ENCODE assay signal across 8 mouse cellular contexts in genomic region chr11:116226414-116226813, GRCm38 (mm10). TPM values are rescaled to one million over a fixed set of nuclear protein-coding genes. Genes with fewer than 3 reads are reported as not detected.
DNase-seq lines count a peak whose midpoint lies in the region; ATAC-seq and TF ChIP-seq lines count a peak whose summit lies in the region.

No protein-coding gene starts in this region.

- peaks cover 7% of the 10 kb centered on the region for H3K4me1 ChIP-seq in heart, embryonic 12.5 days (replicated peaks)
- no peaks in the 10 kb centered on the region for H3K4me1 ChIP-seq in testis, adult 2 months (ENCODE audit: control insufficient read depth, insufficient read depth, low read length)

- H3K9ac ChIP-seq in heart, embryonic 12.5 days: no peak overlapping the region

- peaks cover 74% of the 10 kb centered on the region for H3K27me3 ChIP-seq in heart, embryonic 12.5 days (replicated peaks)
- H3K27me3 ChIP-seq in testis, adult 2 months (ENCODE audit: control insufficient read depth, insufficient read depth, low read length): no peaks in the 10 kb centered on the region

- intact Hi-C loops in heart, postnatal 25 days (cut with DNase I): loop anchor here (2.0 to 5.0 kb wide), 3 partner anchors 68 to 236 kb away; no protein-coding TSS in a partner anchor
- intact Hi-C loops in left cerebral cortex, postnatal 14 days (cut with DNase I): loop anchor here (1.0 to 10.0 kb wide), 2 partner anchors 68 to 238 kb away; partner anchors contain the start of gene Qrich2

- no peaks in the 10 kb centered on the region for H3K36me3 ChIP-seq in heart, embryonic 12.5 days
- H3K36me3 ChIP-seq in testis, adult 2 months (ENCODE audit: control insufficient read depth, insufficient read depth, low read length): no peaks in the 10 kb centered on the region

- no peak for TF ChIP-seq POLR2A in testis, adult 2 months (IDR thresholded peaks at IDR 0.05; ENCODE audit: control insufficient read depth, low read depth, low read length)

- peak; percentile 64 to 92 for DNase-seq in heart, adult 18-20 months
- peak; percentile 83 for DNase-seq in embryo, embryonic 10 days (ENCODE audit: low spot score)
- peak; percentile 36 for DNase-seq in heart, postnatal 25 days (ENCODE audit: low spot score)
- peak; percentile 64 to 76 for DNase-seq in left cerebral cortex, postnatal 14 days (ENCODE audit: low spot score in 2 of 2)
- DNase-seq in naive thymus-derived CD4-positive, alpha-beta T cell, adult 2 months (ENCODE audit: low read depth): peak; percentile 90

- no peak overlapping the region for H3K27ac ChIP-seq in heart, embryonic 12.5 days (ENCODE audit: poor library complexity, severe bottlenecking)
- no peak overlapping the region for H3K27ac ChIP-seq in testis, adult 2 months (ENCODE audit: control insufficient read depth, insufficient read depth, low read depth, low read length)

- peak; percentile 79 for TF ChIP-seq CTCF in testis, adult 2 months (IDR thresholded peaks at IDR 0.05; ENCODE audit: control insufficient read depth, insufficient read depth, insufficient replicate concordance, low read depth, low read length)

- H3K9me3 ChIP-seq in heart, embryonic 12.5 days (replicated peaks): peaks cover 9% of the 10 kb centered on the region

- 5% methylated on average over 2 of the region's 2 CpGs for WGBS in heart, embryonic 12.5 days

- no peak for ATAC-seq in heart, embryonic 12.5 days (ENCODE audit: insufficient number of reproducible peaks, low FRiP score)
- ATAC-seq in activated CD4-positive, CD25-positive, alpha-beta regulatory T cell, adult 4 months: peak; percentile 59

- no peak overlapping the region for H3K4me3 ChIP-seq in heart, embryonic 12.5 days
- H3K4me3 ChIP-seq in testis, adult 2 months (ENCODE audit: control insufficient read depth, low read depth, low read length): no peak overlapping the region

- no peak overlapping the region for H3K4me2 ChIP-seq in heart, embryonic 12.5 days

RNA-seq across cellular contexts. Expression of gene Evpl, which starts 11.5 kb away (rescaled TPM):
- total RNA-seq in heart, adult 18-20 months (2021): under 1 TPM; 0.15 to 0.46 TPM
- polyA plus RNA-seq in heart, embryonic 12.5 days (2016; fragmentation: Nextera tagmentation; extraction: Ambion mirVana): 0.53 and 0.84 TPM in 2 replicates
- polyA plus RNA-seq in activated CD4-positive, CD25-positive, alpha-beta regulatory T cell, adult 4 months (2017; shearing (Covaris generic)): not detected
- total RNA-seq in heart, postnatal 25 days (2021): under 1 TPM; 0.75 to 0.98 TPM
- total RNA-seq in left cerebral cortex, postnatal 14 days (2021): under 1 TPM; 0.68 to 0.97 TPM
- polyA plus RNA-seq in testis, adult 2 months (2012; rRNA removed): 1.1 and 1.2 TPM in 2 replicates

RNA-seq across cellular contexts. Expression of gene Acox1, which starts 27.6 kb away (rescaled TPM):
- total RNA-seq in heart, adult 18-20 months (2021): 100 to 1,000 TPM; 171 to 200 TPM
- polyA plus RNA-seq in heart, embryonic 12.5 days (2016; fragmentation: Nextera tagmentation; extraction: Ambion mirVana): 36.1 and 38.3 TPM in 2 replicates
- polyA plus RNA-seq in activated CD4-positive, CD25-positive, alpha-beta regulatory T cell, adult 4 months (2017; shearing (Covaris generic)): 10 to 100 TPM; 10.0 to 11.7 TPM
- 100 to 1,000 TPM; 123 to 137 TPM for total RNA-seq in heart, postnatal 25 days (2021)
- 100 to 1,000 TPM; 120 to 121 TPM for total RNA-seq in left cerebral cortex, postnatal 14 days (2021)
- 19.0 and 19.3 TPM in 2 replicates for polyA plus RNA-seq in testis, adult 2 months (2012; rRNA removed)

RNA-seq across cellular contexts. Expression of gene Ten1, which starts 27.8 kb away (rescaled TPM):
- 10 to 100 TPM; 14.1 to 17.4 TPM for total RNA-seq in heart, adult 18-20 months (2021)
- 74.9 and 75.5 TPM in 2 replicates for polyA plus RNA-seq in heart, embryonic 12.5 days (2016; fragmentation: Nextera tagmentation; extraction: Ambion mirVana)
- polyA plus RNA-seq in activated CD4-positive, CD25-positive, alpha-beta regulatory T cell, adult 4 months (2017; shearing (Covaris generic)): 10 to 100 TPM; 56.1 to 77.2 TPM
- 10 to 100 TPM; 15.5 to 19.3 TPM for total RNA-seq in heart, postnatal 25 days (2021)
- 10 to 100 TPM; 41.5 to 44.0 TPM for total RNA-seq in left cerebral cortex, postnatal 14 days (2021)
- 17.0 and 17.8 TPM in 2 replicates for polyA plus RNA-seq in testis, adult 2 months (2012; rRNA removed)

RNA-seq across cellular contexts. Expression of gene Srp68, which starts 47.6 kb away (rescaled TPM):
- 10 to 100 TPM; 59.0 to 67.2 TPM for total RNA-seq in heart, adult 18-20 months (2021)
- polyA plus RNA-seq in heart, embryonic 12.5 days (2016; fragmentation: Nextera tagmentation; extraction: Ambion mirVana): 73.9 and 74.8 TPM in 2 replicates
- 10 to 100 TPM; 33.1 to 42.4 TPM for polyA plus RNA-seq in activated CD4-positive, CD25-positive, alpha-beta regulatory T cell, adult 4 months (2017; shearing (Covaris generic))
- 10 to 100 TPM; 61.9 to 62.9 TPM for total RNA-seq in heart, postnatal 25 days (2021)
- 10 to 100 TPM; 52.0 to 56.4 TPM for total RNA-seq in left cerebral cortex, postnatal 14 days (2021)
- polyA plus RNA-seq in testis, adult 2 months (2012; rRNA removed): 49.3 and 49.9 TPM in 2 replicates

RNA-seq across cellular contexts. Expression of gene Galr2, which starts 54.3 kb away (rescaled TPM):
- total RNA-seq in heart, adult 18-20 months (2021): not detected
- 0.09 TPM in 1 of 2 replicates, not detected in the other for polyA plus RNA-seq in heart, embryonic 12.5 days (2016; fragmentation: Nextera tagmentation; extraction: Ambion mirVana)
- not detected for polyA plus RNA-seq in activated CD4-positive, CD25-positive, alpha-beta regulatory T cell, adult 4 months (2017; shearing (Covaris generic))
- not detected for total RNA-seq in heart, postnatal 25 days (2021)
- total RNA-seq in left cerebral cortex, postnatal 14 days (2021): under 1 TPM in 1 of 2 experiments, not detected in 1; 0.18 TPM
- polyA plus RNA-seq in testis, adult 2 months (2012; rRNA removed): 0.59 and 0.78 TPM in 2 replicates

Comparison
In these comparisons a context has a peak if more than half of its experiments do, and no peak if none do; other contexts are left out.
1. DNase-seq: peak in every context shown above with its lines; median percentile 90 in naive thymus-derived CD4-positive, alpha-beta T cell, adult 2 months; 83 in embryo, embryonic 10 days; 78 in heart, adult 18-20 months; 70 in left cerebral cortex, postnatal 14 days; 36 in heart, postnatal 25 days.